Mouse (Mus musculus) midbrain, embryonic 15.5 days (tissue): ENCODE results near the gene Tmem243. TPM values are rescaled to one million over a fixed set of nuclear protein-coding genes. Genes with fewer than 3 reads are reported as not detected.

Source experiments
- ATAC-seq: fragments of 200-750 bp; cut with Nextera tagmentation; replicated peaks from 2 replicates; pipeline ENCODE4 v1.8.0; 2017; ENCODE audit warnings: moderate TSS enrichment
- H3K27ac ChIP-seq: fragments of 300-500 bp; sonication (generic); 2 replicates; pipeline ENCODE4 v1.5.1; 2015; ENCODE audit warnings: mild to moderate bottlenecking, inconsistent platforms
- H3K27me3 ChIP-seq: fragments of 300-500 bp; sonication (generic); replicated peaks from 2 replicates; pipeline ENCODE4 v1.6.1; 2015; ENCODE audit warnings: inconsistent platforms
- H3K36me3 ChIP-seq: fragments of 300-500 bp; sonication (generic); replicated peaks from 2 replicates; pipeline ENCODE4 v1.6.1; 2015; ENCODE audit warnings: inconsistent platforms
- H3K4me1 ChIP-seq: fragments of 300-500 bp; sonication (generic); 2 replicates; pipeline ENCODE4 v1.6.1; 2015; ENCODE audit warnings: inconsistent platforms
- H3K4me2 ChIP-seq: fragments of 300-500 bp; sonication (generic); 2 replicates; pipeline ENCODE4 v1.6.1; 2015; ENCODE audit warnings: inconsistent platforms, mild to moderate bottlenecking, moderate library complexity
- H3K4me3 ChIP-seq: fragments of 300-500 bp; sonication (generic); 2 replicates; pipeline ENCODE4 v1.5.1; 2015; ENCODE audit warnings: mild to moderate bottlenecking, inconsistent platforms
- H3K9ac ChIP-seq: fragments of 300-500 bp; sonication (generic); 2 replicates; pipeline ENCODE4 v1.6.1; 2015; ENCODE audit warnings: mild to moderate bottlenecking, inconsistent platforms
- H3K9me3 ChIP-seq: fragments of 300-500 bp; sonication (generic); 2 replicates; pipeline ENCODE4 v1.6.1; 2016; ENCODE audit warnings: inconsistent platforms
- WGBS: fragments of 180-500 bp; shearing (Covaris S2); methylation state at CpG from one replicate; pipeline ENCODE4 v1.1.7; 2015; ENCODE audit warnings: mixed read lengths; 5-methylcytosine and 5-hydroxymethylcytosine counted together
- polyA plus RNA-seq: library from polyadenylated mRNA; unstranded; fragments of >200 nt; fragmentation: Nextera tagmentation; extraction: Ambion mirVana; gene quantifications from 2 replicates; pipeline ENCODE4 v1.2.1, GENCODE M21; 2015

Tmem243 gene
- polyA plus RNA-seq, 1 experiment from 2014 or later = 11.2 TPM

DNA sequence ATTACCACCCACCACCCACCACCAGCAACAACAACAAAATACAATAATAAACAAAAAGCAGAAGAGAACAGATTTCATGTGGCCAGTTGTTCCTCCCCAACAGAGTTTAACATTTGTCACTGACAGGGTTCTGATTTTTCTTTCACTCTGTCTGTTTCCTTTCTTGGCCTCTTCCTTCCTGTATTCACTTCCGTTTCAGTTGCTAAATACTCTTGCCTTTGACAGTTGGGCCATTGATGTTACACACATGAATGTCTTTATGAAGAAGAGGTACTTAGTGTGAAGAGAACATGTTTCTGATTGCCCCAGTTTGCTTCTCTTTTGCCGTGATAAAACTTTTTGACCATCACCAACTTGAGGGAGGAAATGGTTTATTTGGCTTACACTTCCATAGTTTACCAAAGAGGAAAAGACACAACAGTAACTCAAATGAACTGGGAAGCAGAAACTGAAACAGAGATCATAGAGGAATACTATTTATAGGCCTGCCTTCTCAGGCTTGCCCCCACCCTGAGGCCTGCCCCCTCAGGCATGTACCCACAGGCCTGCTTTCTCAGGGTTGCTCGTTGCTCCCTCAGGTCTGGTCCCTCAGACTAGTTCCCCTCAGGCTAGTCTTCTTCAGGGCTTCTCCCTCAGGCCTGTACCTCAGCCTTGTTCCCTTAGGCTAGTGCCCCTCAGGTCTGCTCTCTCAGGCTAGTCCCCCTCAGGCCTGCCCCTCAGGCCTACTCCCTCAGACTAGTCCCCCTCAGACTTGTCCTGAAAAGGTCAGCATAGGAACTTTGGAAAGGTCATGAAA, 13.3 kb upstream of the Tmem243 start:
- Histone ChIP-seq H3K9me3 (no peaks in the 10 kb centered on the region), H3K27ac (no peak overlapping the region), H3K27me3 (no peaks in the 10 kb centered on the region), H3K4me1 (no peaks in the 10 kb centered on the region), H3K4me2 (no peak overlapping the region), H3K9ac (no peak overlapping the region), H3K4me3 (no peak overlapping the region), H3K36me3 (no peaks in the 10 kb centered on the region)
- ATAC-seq = no peak
- WGBS = 81% methylated on average over 3 of the region's 3 CpGs

DNA sequence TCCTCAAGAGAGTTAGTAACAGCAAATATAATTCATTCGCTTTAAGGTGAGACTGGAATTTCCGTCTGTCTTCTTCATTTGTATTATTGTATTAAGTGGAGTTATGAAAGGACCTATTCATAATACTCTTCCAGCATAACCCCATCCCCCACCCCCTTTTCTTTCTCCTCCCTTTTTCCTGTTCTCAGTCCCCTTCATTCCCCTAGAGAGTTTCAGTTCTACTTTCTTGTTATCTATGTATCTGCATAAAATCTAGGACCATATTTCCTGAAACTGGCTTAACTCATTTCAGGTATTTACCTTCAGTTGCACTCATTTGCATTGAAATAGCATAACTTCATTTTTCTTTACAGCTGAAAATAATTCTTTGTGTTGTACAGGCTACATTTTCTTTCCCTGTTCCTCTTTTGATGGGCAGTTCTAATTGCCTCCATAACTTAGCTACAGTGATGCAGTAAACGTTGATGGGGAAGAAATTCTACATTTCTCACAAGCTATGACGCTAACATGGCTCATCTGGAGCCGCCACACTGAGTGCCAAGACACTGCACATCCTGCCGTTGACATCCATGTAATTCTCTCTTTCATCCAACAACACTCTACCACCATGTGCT, 9.9 kb upstream of the Tmem243 start:
- Histone ChIP-seq H3K4me2 (no peak overlapping the region), H3K9me3 (no peaks in the 10 kb centered on the region), H3K27me3 (no peaks in the 10 kb centered on the region), H3K36me3 (no peaks in the 10 kb centered on the region), H3K27ac (no peak overlapping the region), H3K9ac (no peak overlapping the region), H3K4me1 (no peaks in the 10 kb centered on the region), H3K4me3 (no peak overlapping the region)
- ATAC-seq = no peak
- WGBS = 85% methylated on average over 6 of the region's 6 CpGs

DNA sequence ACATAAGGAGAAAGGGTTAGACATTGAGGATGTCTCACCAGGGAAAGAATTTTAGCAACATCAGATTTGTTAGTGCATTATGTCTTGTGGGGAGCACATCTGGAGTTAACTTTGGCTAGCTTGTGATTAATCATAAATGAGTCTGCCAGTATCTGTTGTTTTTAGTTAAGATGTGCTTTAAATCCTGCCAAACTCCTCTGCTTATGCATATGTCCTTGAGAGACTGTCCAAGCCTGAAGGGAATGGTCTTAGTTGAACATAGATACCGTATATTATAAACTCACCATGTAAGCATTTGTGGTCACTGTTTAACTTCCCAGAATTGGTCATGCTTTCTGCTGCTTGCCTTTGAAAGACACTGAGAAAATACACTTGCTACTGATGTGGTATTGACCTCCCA, 7.8 kb upstream of the Tmem243 start:
- H3K27ac ChIP-seq = no peak overlapping the region
- H3K4me2 ChIP-seq = no peak overlapping the region
- no peak for ATAC-seq
- H3K27me3 ChIP-seq = no peaks in the 10 kb centered on the region
- H3K4me3 ChIP-seq = no peak overlapping the region
- H3K9me3 ChIP-seq = no peaks in the 10 kb centered on the region
- WGBS = 98% methylated on average over 1 of the region's 1 CpGs
- no peak overlapping the region for H3K9ac ChIP-seq
- H3K4me1 ChIP-seq = no peaks in the 10 kb centered on the region
- no peaks in the 10 kb centered on the region for H3K36me3 ChIP-seq

DNA sequence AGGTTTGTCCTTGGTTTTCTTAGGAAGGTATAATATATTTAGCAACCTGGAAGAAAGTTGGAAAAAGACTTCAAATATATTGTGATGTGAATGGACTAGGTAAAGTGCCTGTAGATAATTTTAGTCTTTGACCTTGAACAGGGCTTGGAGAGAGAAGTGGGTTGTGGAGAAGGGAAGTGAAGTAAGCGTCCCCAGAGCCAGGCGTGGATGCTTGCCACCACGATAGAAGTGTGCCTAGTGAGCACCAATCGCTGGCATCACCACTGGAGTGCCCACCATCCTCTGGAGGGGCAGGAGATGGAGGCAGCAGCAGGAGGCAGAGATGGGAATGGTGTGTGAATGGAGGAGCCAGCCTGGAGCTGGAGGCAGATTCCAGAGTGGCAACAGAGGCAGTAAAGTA, 7.0 kb upstream of the Tmem243 start:
- Histone ChIP-seq H3K27me3 (no peaks in the 10 kb centered on the region), H3K9ac (no peak overlapping the region), H3K4me1 (no peaks in the 10 kb centered on the region), H3K9me3 (no peaks in the 10 kb centered on the region), H3K4me3 (no peak overlapping the region), H3K27ac (no peak overlapping the region), H3K36me3 (no peaks in the 10 kb centered on the region), H3K4me2 (no peak overlapping the region)
- no peak for ATAC-seq
- WGBS = 86% methylated on average over 4 of the region's 4 CpGs

DNA sequence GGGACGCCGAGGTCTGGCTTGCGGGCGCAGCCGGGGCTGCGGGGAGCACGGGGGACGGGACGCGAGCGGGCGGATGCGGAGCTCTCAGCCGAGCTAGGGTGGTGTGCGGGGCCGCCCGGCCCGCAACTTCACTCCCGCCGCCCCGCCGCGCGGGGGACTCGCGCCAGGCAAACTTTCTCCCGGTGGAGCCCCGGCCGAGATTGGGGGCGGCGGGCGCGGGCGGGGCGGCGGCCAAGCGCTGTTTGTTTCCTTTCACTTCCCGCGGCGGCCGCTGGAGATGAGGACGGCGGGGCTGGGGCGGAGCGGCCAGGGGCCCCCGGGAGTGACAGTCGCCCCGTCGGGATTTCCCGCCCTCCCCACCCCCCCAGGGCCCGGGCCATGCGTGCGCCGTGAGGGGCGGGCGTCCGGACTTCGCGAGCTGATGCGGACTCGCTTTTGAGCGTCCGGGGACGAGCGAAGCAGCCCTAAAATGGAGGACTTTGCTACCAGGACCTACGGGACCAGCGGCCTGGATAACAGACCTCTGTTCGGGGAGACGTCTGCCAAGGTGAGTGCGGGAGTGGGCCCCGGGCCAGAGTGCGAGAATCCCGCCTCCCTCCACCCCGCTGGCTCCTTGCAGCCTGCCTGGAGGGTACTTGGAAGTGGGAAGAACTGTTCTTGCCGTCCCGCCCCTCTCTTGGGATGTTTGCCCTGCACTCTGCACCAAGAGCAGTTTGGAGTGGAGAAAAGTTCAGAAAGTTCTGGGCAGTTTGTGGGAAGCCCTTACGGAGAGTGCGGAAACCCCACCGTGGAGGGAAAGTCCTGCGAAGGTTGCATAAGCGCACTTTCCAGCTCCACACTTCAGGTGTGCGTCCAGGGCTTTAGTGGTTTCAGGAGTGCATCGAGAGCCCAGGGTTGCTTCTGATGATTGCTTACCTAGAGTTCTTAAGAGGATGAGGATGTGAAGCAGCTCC, 657 bp downstream of the Tmem243 start:
- peak overlapping the region; percentile 87 for H3K4me2 ChIP-seq
- no peaks in the 10 kb centered on the region for H3K9me3 ChIP-seq
- peak overlapping the region; percentile 62 for H3K9ac ChIP-seq
- WGBS = under 1% methylated on average over 60 of the region's 83 CpGs
- H3K36me3 ChIP-seq = no peaks in the 10 kb centered on the region
- H3K4me1 ChIP-seq = peaks cover 13% of the 10 kb centered on the region
- H3K4me3 ChIP-seq = peak overlapping the region; percentile 98
- 0 out of 2 replicates have a peak overlapping the region, but pooled peaks have one; percentile 48 for H3K27ac ChIP-seq
- ATAC-seq = peak; percentile 90
- H3K27me3 ChIP-seq = peaks cover 6% of the 10 kb centered on the region; the same call in 1 of the 2 replicates

DNA sequence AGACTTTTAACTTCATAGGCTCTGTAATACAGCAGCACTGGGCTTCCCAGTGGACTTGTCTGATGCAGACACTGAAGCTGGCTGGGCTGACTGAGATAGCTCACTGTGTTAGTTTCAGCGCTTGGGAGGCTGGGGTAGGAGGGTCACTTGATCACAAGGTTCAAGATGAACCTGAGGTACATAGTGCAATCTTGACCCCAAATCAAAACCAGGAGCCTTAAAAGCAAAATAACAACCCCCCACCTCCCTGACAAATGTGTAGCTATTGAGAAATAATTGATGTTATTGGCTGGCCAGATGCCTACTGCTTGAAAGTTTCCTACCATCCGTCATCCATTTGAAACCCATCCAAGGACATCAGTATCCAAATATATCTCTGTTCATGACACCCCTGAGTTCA, 2.2 kb downstream of the Tmem243 start:
- H3K9ac ChIP-seq = no peak overlapping the region
- H3K27me3 ChIP-seq = peaks cover 6% of the 10 kb centered on the region; the same call in 1 of the 2 replicates
- no peaks in the 10 kb centered on the region for H3K36me3 ChIP-seq
- H3K4me2 ChIP-seq = no peak overlapping the region
- H3K4me3 ChIP-seq = no peak overlapping the region
- whole genome bisulfite sequencing = 92% methylated on average over 2 of the region's 2 CpGs
- no peak for ATAC-seq
- H3K9me3 ChIP-seq = no peaks in the 10 kb centered on the region
- H3K27ac ChIP-seq = no peak overlapping the region
- peaks cover 13% of the 10 kb centered on the region for H3K4me1 ChIP-seq

DNA sequence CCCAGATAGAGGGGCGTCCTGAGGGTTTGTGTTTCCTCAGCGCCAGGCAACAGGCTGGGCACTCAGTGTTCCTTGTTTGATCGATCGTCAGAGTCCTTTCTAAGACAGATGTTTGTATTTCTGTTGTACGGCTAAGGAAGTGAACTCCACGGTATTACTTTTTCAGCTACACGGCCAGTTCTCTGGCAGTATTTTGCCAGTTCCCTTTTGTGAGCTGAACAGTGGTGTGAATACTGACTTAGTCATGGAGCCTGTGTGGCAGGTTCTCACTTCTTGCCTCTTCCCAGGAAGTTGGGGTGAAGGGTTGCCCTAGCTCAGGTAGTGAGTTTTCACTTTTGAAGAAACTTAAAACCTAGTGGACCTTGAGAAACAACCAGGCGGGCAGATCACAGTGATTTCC, 3.5 kb downstream of the Tmem243 start:
- Histone ChIP-seq H3K9me3 (no peaks in the 10 kb centered on the region), H3K36me3 (no peaks in the 10 kb centered on the region), H3K4me3 (no peak overlapping the region), H3K4me1 (peaks cover 13% of the 10 kb centered on the region), H3K27me3 (peaks cover 6% of the 10 kb centered on the region; the same call in 1 of the 2 replicates), H3K4me2 (no peak overlapping the region), H3K9ac (no peak overlapping the region), H3K27ac (no peak overlapping the region)
- ATAC-seq = no peak
- WGBS = 84% methylated on average over 8 of the region's 8 CpGs

DNA sequence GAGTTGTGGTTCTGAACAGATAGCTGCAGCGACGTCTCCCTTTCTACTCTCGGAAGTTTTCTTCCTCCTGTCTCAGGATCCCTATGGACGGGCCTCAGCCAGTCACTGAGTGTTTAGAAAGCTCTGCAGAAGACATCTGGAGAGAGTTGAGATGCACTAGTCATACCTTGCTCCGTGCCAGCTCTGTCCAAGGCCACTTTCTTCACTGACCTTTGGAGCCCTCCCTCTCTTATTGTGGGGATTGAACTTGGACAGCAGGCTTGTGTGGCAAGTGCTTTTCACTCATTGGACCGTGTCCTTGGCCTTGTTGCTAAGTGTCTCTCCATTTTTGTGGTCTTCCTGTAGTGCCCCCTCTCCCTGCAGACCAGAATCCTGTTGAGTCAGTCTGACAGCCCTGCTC, 6.3 kb downstream of the Tmem243 start:
- Histone ChIP-seq H3K27me3 (0 out of 2 replicates have a peak, but pooled peaks cover 6% of the 10 kb centered on the region), H3K9me3 (no peaks in the 10 kb centered on the region), H3K4me2 (no peak overlapping the region), H3K4me1 (peaks cover under 1% of the 10 kb centered on the region; the same call in 1 of the 2 replicates), H3K4me3 (no peak overlapping the region), H3K9ac (no peak overlapping the region), H3K27ac (no peak overlapping the region), H3K36me3 (no peaks in the 10 kb centered on the region)
- ATAC-seq = no peak
- 85% methylated on average over 6 of the region's 6 CpGs for WGBS

DNA sequence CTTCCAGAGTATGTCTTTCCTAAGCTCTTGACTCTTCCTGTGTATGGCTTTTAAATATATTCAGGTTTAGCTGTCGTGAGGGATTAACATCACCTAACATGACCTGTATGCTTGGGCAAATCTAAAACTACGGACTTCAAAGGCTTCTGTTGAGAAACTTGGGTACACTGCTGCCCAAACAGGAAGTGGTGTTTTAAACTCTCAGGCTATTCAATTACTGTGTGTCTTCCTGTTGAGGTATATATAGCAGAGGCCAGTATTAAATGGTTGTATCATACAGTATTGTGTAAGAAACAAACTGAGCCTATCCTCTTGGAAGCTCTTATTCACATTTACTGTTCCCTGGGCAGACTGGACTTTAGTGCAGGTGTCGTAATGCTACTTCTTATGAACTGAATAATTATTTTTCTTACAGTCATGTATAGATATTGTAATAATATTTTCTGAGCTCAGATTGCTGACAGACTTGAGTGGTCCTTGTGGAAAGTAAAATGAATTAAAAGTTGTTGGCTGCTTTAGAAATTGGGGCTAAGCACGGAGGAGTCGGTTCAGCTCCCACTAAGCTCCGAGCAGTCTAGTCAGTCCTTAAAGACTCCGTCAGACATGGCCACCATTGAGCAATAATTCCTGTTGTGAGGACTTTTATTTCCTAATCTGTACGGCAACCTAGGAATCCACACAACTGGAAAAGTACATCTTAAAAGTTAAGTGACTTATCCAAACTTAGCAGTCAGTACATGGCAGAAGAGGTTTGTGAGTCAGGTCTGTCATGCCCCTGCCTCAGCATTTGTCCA, 7.0 kb downstream of the Tmem243 start:
- Histone ChIP-seq H3K9me3 (no peaks in the 10 kb centered on the region), H3K36me3 (no peaks in the 10 kb centered on the region), H3K4me2 (no peak overlapping the region), H3K27ac (no peak overlapping the region), H3K9ac (no peak overlapping the region), H3K4me1 (no peaks in the 10 kb centered on the region), H3K27me3 (0 out of 2 replicates have a peak, but pooled peaks cover under 1% of the 10 kb centered on the region), H3K4me3 (no peak overlapping the region)
- 85% methylated on average over 8 of the region's 8 CpGs for WGBS
- no peak for ATAC-seq

DNA sequence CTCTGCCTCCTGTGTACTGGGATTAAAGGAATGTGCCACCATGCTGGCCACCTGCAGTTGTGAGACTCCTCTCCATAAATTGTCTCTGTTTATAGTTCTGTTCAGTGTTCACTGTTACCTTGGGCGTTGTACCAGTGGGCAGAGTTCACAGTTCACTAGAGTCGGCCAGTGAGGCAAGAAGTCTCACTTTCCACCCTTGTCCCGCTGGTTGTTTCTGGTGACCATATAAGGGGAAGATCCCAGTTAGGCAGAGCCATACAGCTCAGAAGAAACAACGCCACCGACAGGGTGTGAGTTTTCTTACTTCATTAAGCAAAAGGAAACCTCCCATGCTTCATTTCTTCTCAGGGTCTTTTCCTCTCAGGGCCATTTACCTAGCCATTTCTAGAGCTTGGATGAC, 8.0 kb downstream of the Tmem243 start:
- Histone ChIP-seq H3K4me3 (no peak overlapping the region), H3K4me2 (no peak overlapping the region), H3K27ac (no peak overlapping the region), H3K36me3 (no peaks in the 10 kb centered on the region), H3K9me3 (no peaks in the 10 kb centered on the region), H3K27me3 (no peaks in the 10 kb centered on the region), H3K4me1 (no peaks in the 10 kb centered on the region), H3K9ac (no peak overlapping the region)
- 92% methylated on average over 5 of the region's 5 CpGs for WGBS
- no peak for ATAC-seq

DNA sequence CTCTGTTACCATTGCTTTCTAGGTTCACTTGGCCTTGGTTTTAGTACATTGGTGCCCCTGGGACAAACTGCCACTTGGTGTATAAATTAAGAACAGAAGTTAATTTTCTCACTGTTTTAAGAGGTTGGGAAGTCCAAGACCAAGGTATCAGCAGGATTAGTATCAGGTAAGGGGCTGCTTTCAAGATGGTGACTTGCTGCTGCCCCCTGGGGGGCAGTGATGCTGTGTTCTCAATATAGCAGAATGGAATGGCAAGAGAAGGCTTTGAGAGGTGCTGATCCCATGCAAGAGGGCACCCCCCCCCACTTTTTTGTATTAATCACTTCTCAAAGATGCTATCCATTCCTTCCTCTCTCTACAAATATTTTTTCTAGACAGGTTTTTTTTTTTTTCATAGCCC, 9.1 kb downstream of the Tmem243 start:
- Histone ChIP-seq H3K9me3 (no peaks in the 10 kb centered on the region), H3K4me2 (no peak overlapping the region), H3K27me3 (no peaks in the 10 kb centered on the region), H3K9ac (no peak overlapping the region), H3K4me1 (no peaks in the 10 kb centered on the region), H3K27ac (no peak overlapping the region), H3K4me3 (no peak overlapping the region), H3K36me3 (no peaks in the 10 kb centered on the region)
- no peak for ATAC-seq
